Mouse (Mus musculus): ENCODE results near the gene H2-T23.

DNA sequence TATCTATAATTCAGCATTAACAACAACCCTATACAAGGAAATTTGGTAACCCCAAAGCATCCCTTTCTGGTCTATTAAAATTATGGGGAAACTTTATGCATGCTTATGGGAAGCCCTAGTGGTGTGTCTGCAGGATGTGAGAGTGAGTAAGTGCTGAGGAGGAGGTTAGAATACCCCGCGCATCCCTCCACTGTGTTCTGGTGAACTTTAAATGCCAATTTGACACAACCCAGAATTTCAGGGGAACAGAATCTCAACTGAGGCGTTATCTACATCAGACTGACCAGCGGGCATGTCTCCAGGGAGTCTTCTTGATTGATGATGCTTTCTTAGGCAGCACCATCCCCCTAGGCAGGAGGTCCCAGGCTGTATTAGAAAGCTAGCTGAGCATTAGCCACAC is 6.8 kb downstream of the H2-T23 start:
- TF ChIP-seq POLR2A (IDR thresholded peaks at IDR 0.05; ENCODE audit: low read depth, low read length) (no peak), CTCF (conservative IDR thresholded peaks at IDR 0.05; ENCODE audit: insufficient read depth, insufficient read length, low read depth, low read length) (no peak)
